Mouse (Mus musculus) embryonic fibroblast, embryonic 13.5 days (primary cell): ENCODE data around the gene S1pr5. TPM values are rescaled to one million over a fixed set of nuclear protein-coding genes. Genes with fewer than 3 reads are reported as not detected.
"Not testable (repeated sequence)": the region's sequence is repeated elsewhere in the genome, so short reads cannot be mapped to it uniquely, and the experiment has no call there.

Experiments used
- H3K27ac ChIP-seq: 2 replicates; pipeline ENCODE4 v1.5.1; 2012; ENCODE audit warnings: low read length, control low read depth, inconsistent platforms; ENCODE audit not compliant: insufficient read depth
- H3K4me1 ChIP-seq: 2 replicates; pipeline ENCODE4 v1.6.1; 2011; ENCODE audit warnings: low read length; ENCODE audit not compliant: control insufficient read depth, insufficient read depth
- H3K4me3 ChIP-seq: 2 replicates; pipeline ENCODE4 v1.5.1; 2011; ENCODE audit warnings: mild to moderate bottlenecking, control low read depth, low read length; ENCODE audit not compliant: insufficient read depth
- CTCF ChIP-seq: IDR thresholded peaks from 2 replicates; pipeline ENCODE4 v1.5.1; 2011; ENCODE audit warnings: mild to moderate bottlenecking, control low read depth, low read length, moderate library complexity, borderline replicate concordance; ENCODE audit not compliant: insufficient read depth
- POLR2A ChIP-seq: IDR thresholded peaks from 2 replicates; pipeline ENCODE4 v1.6.1; 2011; ENCODE audit warnings: low read depth, mild to moderate bottlenecking, control low read depth, low read length, moderate library complexity
- polyA plus RNA-seq: library from polyadenylated mRNA; stranded (reverse); fragments of >200 nt; gene quantifications from 2 replicates; pipeline ENCODE4 v1.2.4, GENCODE M21; 2011; ENCODE audit warnings: low read depth; ENCODE audit not compliant: missing spikeins, insufficient read length

Gene S1pr5
- polyA plus RNA-seq, 1 experiment: not detected

DNA sequence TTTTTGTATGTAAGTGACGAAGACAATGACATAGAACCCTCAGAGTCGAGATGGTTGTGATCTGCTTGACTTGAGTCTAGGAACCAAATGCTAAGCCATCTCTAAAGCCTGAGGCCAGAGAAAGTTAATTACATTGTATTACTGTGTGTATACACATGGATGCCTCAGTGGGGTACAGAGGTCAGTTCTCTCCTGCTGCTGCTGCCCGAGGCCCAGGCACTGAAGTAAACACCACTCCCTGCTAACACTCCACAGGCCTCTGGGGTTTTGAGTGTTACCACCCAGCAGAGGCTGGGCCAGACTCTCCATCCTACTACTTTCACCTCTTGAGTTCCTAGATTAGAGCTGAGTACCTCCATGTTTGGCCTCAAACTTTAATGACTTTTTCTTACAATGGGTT, 35.8 kb upstream of the S1pr5 start:
- Histone ChIP-seq H3K4me1 (peaks cover 10% of the 10 kb centered on the region), H3K27ac (no peak overlapping the region), H3K4me3 (no peak overlapping the region)
- TF ChIP-seq POLR2A (no peak), CTCF (no peak)

- Histone ChIP-seq H3K4me3 (no peak overlapping the region), H3K27ac (no peak overlapping the region), H3K4me1 (peaks cover 7% of the 10 kb centered on the region)
- TF ChIP-seq POLR2A (no peak), CTCF (no peak)
Observed at GRCm38 (mm10) chr9:21283591-21283990, 35.3 kb upstream of the S1pr5 start.

DNA sequence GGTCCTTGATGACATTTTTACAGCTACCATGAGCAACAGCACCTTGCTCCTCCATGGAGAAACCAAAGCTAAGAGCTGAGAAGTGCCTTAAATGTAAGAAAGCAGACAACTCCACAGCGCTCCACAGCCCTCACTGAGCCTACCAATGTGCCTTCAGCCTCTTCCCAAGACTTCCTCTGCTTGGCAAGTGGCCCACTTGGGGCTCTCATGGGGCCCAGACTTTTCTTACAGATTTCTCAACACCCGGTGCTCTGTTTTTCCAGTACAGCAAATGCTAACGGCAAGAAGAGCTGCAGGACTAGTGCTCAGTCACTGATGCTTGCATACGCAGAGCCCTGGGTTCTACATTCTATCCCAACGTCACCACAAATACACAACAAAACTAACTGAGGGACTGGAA, 29.5 kb upstream of the S1pr5 start:
- Histone ChIP-seq H3K4me1 (no peaks in the 10 kb centered on the region), H3K27ac (no peak overlapping the region), H3K4me3 (no peak overlapping the region)
- no peak for TF ChIP-seq CTCF

DNA sequence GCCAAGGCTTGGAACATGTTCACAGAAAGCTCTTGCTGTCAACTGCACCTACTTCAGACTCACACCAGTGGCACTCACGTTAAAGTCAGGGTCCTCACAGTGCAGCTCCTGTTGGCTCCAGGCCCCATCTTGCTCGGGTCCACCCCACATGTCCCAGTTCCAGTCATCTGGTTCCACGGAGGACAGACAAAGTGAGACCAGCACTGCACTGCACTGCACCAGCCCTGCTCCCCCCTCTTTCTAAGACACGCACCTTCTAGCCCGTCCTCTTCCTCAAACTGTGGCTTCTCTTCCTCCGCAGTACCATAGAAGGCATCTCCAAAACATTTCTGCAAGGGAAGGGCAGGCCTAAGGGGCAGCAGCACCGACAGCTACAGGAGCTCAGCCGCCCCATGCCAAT, 28.1 kb upstream of the S1pr5 start:
- Histone ChIP-seq H3K4me1 (no peaks in the 10 kb centered on the region), H3K4me3 (no peak overlapping the region), H3K27ac (no peak overlapping the region)
- TF ChIP-seq CTCF: no peak
- TF ChIP-seq POLR2A: no peak

GRCm38 (mm10) chr9:21275727-21276126, 27.5 kb upstream of the S1pr5 start:
- TF ChIP-seq POLR2A: no peak
- no peak for TF ChIP-seq CTCF
- H3K27ac ChIP-seq: no peak overlapping the region
- H3K4me3 ChIP-seq: no peak overlapping the region
- no peaks in the 10 kb centered on the region for H3K4me1 ChIP-seq

DNA sequence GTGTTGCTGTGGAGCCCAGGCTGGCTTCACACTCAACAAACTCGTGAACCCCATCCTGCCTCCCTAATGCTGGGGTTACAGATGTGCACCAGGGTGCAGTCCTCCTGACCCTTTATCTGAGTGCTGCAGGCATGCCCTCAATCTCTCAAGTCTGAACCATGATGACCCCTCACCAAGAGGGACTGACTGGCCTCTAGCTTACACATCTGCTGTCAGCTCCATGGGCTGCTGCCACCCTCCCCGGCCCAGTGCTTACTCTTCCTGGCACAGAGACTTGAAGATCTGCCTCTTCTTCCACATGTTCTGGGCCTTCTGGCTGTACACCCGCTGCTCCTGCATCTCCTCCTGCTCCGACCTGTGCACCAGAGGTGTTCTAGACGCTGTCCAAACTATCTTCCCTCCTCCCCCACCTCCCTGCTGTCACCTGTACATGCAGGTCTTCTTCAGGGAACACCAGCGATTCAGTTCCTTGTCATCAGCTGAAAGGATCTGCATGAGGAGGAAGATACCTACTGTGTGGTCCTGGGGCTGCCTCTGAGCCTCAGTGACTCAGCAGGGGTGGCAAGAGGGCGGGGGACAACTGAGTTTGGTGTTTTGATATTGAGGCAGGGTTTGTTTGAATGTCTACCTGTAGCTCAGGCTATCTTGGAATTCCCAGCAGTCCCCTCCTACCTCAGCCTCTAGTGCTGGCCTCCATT, 26.9 kb upstream of the S1pr5 start:
- Histone ChIP-seq H3K27ac (no peak overlapping the region), H3K4me3 (no peak overlapping the region), H3K4me1 (no peaks in the 10 kb centered on the region)
- TF ChIP-seq POLR2A: no peak
- TF ChIP-seq CTCF: no peak

- Histone ChIP-seq H3K4me3 (no peak overlapping the region), H3K4me1 (no peaks in the 10 kb centered on the region), H3K27ac (no peak overlapping the region)
- TF ChIP-seq POLR2A (no peak), CTCF (no peak)
Observed at GRCm38 (mm10) chr9:21274336-21274735, 26.1 kb upstream of the S1pr5 start.

- H3K4me3 ChIP-seq: no peak overlapping the region
- no peak overlapping the region for H3K27ac ChIP-seq
- no peaks in the 10 kb centered on the region for H3K4me1 ChIP-seq
- TF ChIP-seq POLR2A (no peak), CTCF (no peak)
Observed at GRCm38 (mm10) chr9:21273520-21274228, 25.4 kb upstream of the S1pr5 start.

GRCm38 (mm10) chr9:21273094-21273493, 24.9 kb upstream of the S1pr5 start:
- no peaks in the 10 kb centered on the region for H3K4me1 ChIP-seq
- TF ChIP-seq POLR2A: no peak
- no peak overlapping the region for H3K4me3 ChIP-seq
- H3K27ac ChIP-seq: no peak overlapping the region

GRCm38 (mm10) chr9:21272391-21272790, 24.1 kb upstream of the S1pr5 start:
- TF ChIP-seq POLR2A (no peak), CTCF (no peak)
- no peak overlapping the region for H3K4me3 ChIP-seq

DNA sequence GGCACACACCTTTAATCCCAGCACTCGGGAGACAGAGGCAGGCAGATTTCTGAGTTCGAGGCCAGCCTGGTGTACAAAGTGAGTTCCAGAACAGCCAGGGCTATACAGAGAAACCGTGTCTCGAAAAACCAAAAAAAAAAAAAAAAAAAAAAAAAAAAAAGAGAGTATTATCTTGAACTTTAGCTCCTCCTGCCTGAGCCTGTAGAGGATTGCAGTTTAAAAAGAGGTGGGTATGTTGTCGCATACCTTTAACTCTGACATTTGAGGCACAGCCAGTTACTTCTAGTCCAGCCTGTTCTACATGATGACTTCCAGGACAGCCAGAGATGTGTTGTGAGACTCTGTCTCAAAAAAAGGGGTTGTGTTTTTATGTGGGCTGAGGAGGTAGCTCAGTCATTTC, 21.3 kb upstream of the S1pr5 start:
- not testable (repeated sequence) for H3K4me3 ChIP-seq, H3K27ac ChIP-seq, H3K4me1 ChIP-seq

More at GRCm38 (mm10) chr9:21272391-21272790, 24.1 kb upstream of the S1pr5 start:
- H3K4me1 ChIP-seq: no peaks in the 10 kb centered on the region
- no peak overlapping the region for H3K27ac ChIP-seq
